Comparison of ENCODE assay signal across 10 mouse cellular contexts in genomic region chr6:122659567-122659966, GRCm38 (mm10). TPM values are rescaled to one million over a fixed set of nuclear protein-coding genes. Genes with fewer than 3 reads are reported as not detected.
DNase-seq lines count a peak whose midpoint lies in the region; ATAC-seq and TF ChIP-seq lines count a peak whose summit lies in the region.
"Had no signal": no experiment of that assay in that cellular context is flagged by ENCODE, and none has a peak within 500 bp of the region (broad histone marks: within the 10 kb centered on the region; RNA-seq: fewer than 3 reads in every experiment).

No protein-coding gene starts in this region.

- no peak for TF ChIP-seq CTCF in forebrain, postnatal 0 days (IDR thresholded peaks at IDR 0.05; ENCODE audit: low read depth)
- no peak for TF ChIP-seq CTCF in lung, adult 2 months (IDR thresholded peaks at IDR 0.05; ENCODE audit: insufficient read depth, low read length)

- H3K27me3 ChIP-seq in forebrain, embryonic 14.5 days (replicated peaks; ENCODE audit: control insufficient read depth, insufficient read depth, low read length), result no peaks in the 10 kb centered on the region
- no peaks in the 10 kb centered on the region; the same call in 1 of the 2 replicates for H3K27me3 ChIP-seq in forebrain, postnatal 0 days (ENCODE audit: insufficient read depth, low read length)
- peaks cover 24% of the 10 kb centered on the region for H3K27me3 ChIP-seq in myocyte (ENCODE audit: control insufficient read depth, insufficient read depth, insufficient read length)
- peaks cover 34% of the 10 kb centered on the region for H3K27me3 ChIP-seq in forebrain, embryonic 12.5 days
- H3K27me3 ChIP-seq: liver, embryonic 15.5 days had no signal

- H3K36me3 ChIP-seq in forebrain, embryonic 14.5 days (ENCODE audit: control insufficient read depth, insufficient read depth, low read length), result no peaks in the 10 kb centered on the region
- H3K36me3 ChIP-seq in forebrain, postnatal 0 days (ENCODE audit: insufficient read depth), result no peaks in the 10 kb centered on the region
- no peaks in the 10 kb centered on the region for H3K36me3 ChIP-seq in myocyte (ENCODE audit: control insufficient read depth, insufficient read depth)
- no peaks in the 10 kb centered on the region for H3K36me3 ChIP-seq in forebrain, embryonic 12.5 days (replicated peaks)
- H3K36me3 ChIP-seq: liver, embryonic 15.5 days had no signal

- no peak overlapping the region for H3K9ac ChIP-seq in forebrain, embryonic 14.5 days (ENCODE audit: low read length)
- no peak overlapping the region for H3K9ac ChIP-seq in forebrain, postnatal 0 days
- no peak overlapping the region for H3K9ac ChIP-seq in forebrain, embryonic 12.5 days
- H3K9ac ChIP-seq: forebrain, embryonic 13.5 days; liver, embryonic 15.5 days had no signal

- no peak for ATAC-seq in forebrain, embryonic 14.5 days
- ATAC-seq in forebrain, postnatal 0 days, result no peak
- ATAC-seq in forebrain, embryonic 12.5 days (ENCODE audit: low FRiP score), result no peak

- no peak overlapping the region for H3K4me2 ChIP-seq in forebrain, embryonic 14.5 days (ENCODE audit: low read length)
- no peak overlapping the region for H3K4me2 ChIP-seq in forebrain, postnatal 0 days (ENCODE audit: low read depth)
- no peak overlapping the region for H3K4me2 ChIP-seq in myocyte (ENCODE audit: low read depth)
- no peak overlapping the region for H3K4me2 ChIP-seq in forebrain, embryonic 12.5 days
- H3K4me2 ChIP-seq: forebrain, embryonic 13.5 days; liver, embryonic 15.5 days had no signal

- H3K9me3 ChIP-seq in forebrain, embryonic 14.5 days (replicated peaks; ENCODE audit: control insufficient read depth, low read length), result no peaks in the 10 kb centered on the region
- no peaks in the 10 kb centered on the region for H3K9me3 ChIP-seq in forebrain, postnatal 0 days (ENCODE audit: low read length)
- no peaks in the 10 kb centered on the region for H3K9me3 ChIP-seq in forebrain, embryonic 12.5 days
- H3K9me3 ChIP-seq: forebrain, embryonic 13.5 days; liver, embryonic 15.5 days had no signal

- TF ChIP-seq POLR2A in lung, adult 2 months (IDR thresholded peaks at IDR 0.05; ENCODE audit: borderline replicate concordance, extremely low read depth, low read depth, low read length), result no peak
- TF ChIP-seq POLR2A in myocyte (IDR thresholded peaks at IDR 0.05; ENCODE audit: insufficient read length, low read depth), result no peak

- H3K27ac ChIP-seq in forebrain, embryonic 14.5 days (ENCODE audit: low read depth, low read length), result no peak overlapping the region
- H3K27ac ChIP-seq in forebrain, postnatal 0 days (ENCODE audit: low read depth, low read length), result no peak overlapping the region
- H3K27ac ChIP-seq in forebrain, embryonic 12.5 days, result no peak overlapping the region
- H3K27ac ChIP-seq: forebrain, embryonic 13.5 days; liver, embryonic 15.5 days had no signal

- H3K79me2 ChIP-seq in myocyte (ENCODE audit: control insufficient read depth, insufficient read depth), result no peaks in the 10 kb centered on the region

- peak; percentile 40 for DNase-seq in forebrain, embryonic 14.5 days (ENCODE audit: low spot score)
- no peak for DNase-seq in forebrain, postnatal 0 days
- DNase-seq in lung, postnatal 10 days, result peak; percentile 28
- DNase-seq in lung, adult 2 months, result no peak
- DNase-seq in embryo, embryonic 11 days, result peak; percentile 80
- DNase-seq in layer of hippocampus, adult 8-10 months (ENCODE audit: low spot score in 2 of 2), result no peak

- H3ac ChIP-seq in myocyte (ENCODE audit: control insufficient read depth, insufficient read length), result no peak overlapping the region

- WGBS in forebrain, embryonic 14.5 days, result 15% methylated on average over 7 of the region's 7 CpGs
- WGBS in forebrain, postnatal 0 days, result 20% methylated on average over 7 of the region's 7 CpGs
- 18% methylated on average over 7 of the region's 7 CpGs for WGBS in lung, adult 2 months
- 16% methylated on average over 7 of the region's 7 CpGs for WGBS in forebrain, embryonic 12.5 days

- no peak overlapping the region for H3K4me3 ChIP-seq in forebrain, embryonic 14.5 days (ENCODE audit: low read depth, low read length)
- no peak overlapping the region for H3K4me3 ChIP-seq in forebrain, postnatal 0 days (ENCODE audit: low read depth, low read length)
- H3K4me3 ChIP-seq in lung, adult 2 months (replicated peaks; ENCODE audit: extremely low read depth, low read depth, low read length), result no peak overlapping the region
- no peak overlapping the region for H3K4me3 ChIP-seq in myocyte
- no peak overlapping the region for H3K4me3 ChIP-seq in forebrain, embryonic 12.5 days (replicated peaks)
- H3K4me3 ChIP-seq: forebrain, embryonic 13.5 days; liver, embryonic 15.5 days had no signal

- H3K4me1 ChIP-seq in forebrain, embryonic 14.5 days (ENCODE audit: control insufficient read depth, insufficient read depth, low read length), result peaks cover 3% of the 10 kb centered on the region; the same call in 1 of the 2 replicates
- H3K4me1 ChIP-seq in forebrain, postnatal 0 days (ENCODE audit: insufficient read depth), result no peaks in the 10 kb centered on the region
- H3K4me1 ChIP-seq in lung, adult 2 months (ENCODE audit: control insufficient read depth, insufficient read depth, low read length), result no peaks in the 10 kb centered on the region
- peaks cover 14% of the 10 kb centered on the region for H3K4me1 ChIP-seq in forebrain, embryonic 12.5 days

TF ChIP-seq in myocyte, 11 proteins besides CTCF, POLR2A, EP300 and RAD21:
- TF ChIP-seq REST (IDR thresholded peaks at IDR 0.05; ENCODE audit: insufficient read depth, insufficient read length) (peak; percentile 86), TCF12 (IDR thresholded peaks at IDR 0.05; ENCODE audit: insufficient read depth, poor library complexity, severe bottlenecking) (no peak), CEBPB (IDR thresholded peaks at IDR 0.05; ENCODE audit: insufficient read depth, poor library complexity, severe bottlenecking) (no peak)

RNA-seq across cellular contexts. Expression of gene Dppa3, which starts 33.4 kb away (rescaled TPM):
- not detected in 2 replicates for polyA plus RNA-seq in forebrain, embryonic 14.5 days (2014; fragmentation: Nextera tagmentation; extraction: Ambion mirVana)
- not detected in 2 replicates for total RNA-seq in forebrain, postnatal 0 days (2014; rRNA removed)
- polyA plus RNA-seq in forebrain, postnatal 0 days (2015; fragmentation: Nextera tagmentation; extraction: Ambion mirVana), result not detected in 2 replicates
- polyA plus RNA-seq in lung, adult 2 months (2012; rRNA removed), result not detected in 2 replicates
- not detected for polyA plus RNA-seq in myocyte (2012; fragmentation: generic; extraction: Trizol)
- not detected for total RNA-seq in layer of hippocampus, adult 8-10 months (2022)
- polyA plus RNA-seq in forebrain, embryonic 12.5 days (2016; fragmentation: Nextera tagmentation; extraction: Ambion mirVana), result not detected in 2 replicates
- polyA plus RNA-seq: forebrain, embryonic 13.5 days; liver, embryonic 15.5 days had no signal

RNA-seq across cellular contexts. Expression of gene Nanog, which starts 47.7 kb away (rescaled TPM):
- polyA plus RNA-seq in forebrain, embryonic 14.5 days (2014; fragmentation: Nextera tagmentation; extraction: Ambion mirVana), result 0.12 and 0.30 TPM in 2 replicates
- total RNA-seq in forebrain, postnatal 0 days (2014; rRNA removed), result not detected in 2 replicates
- 0.07 TPM in 1 of 2 replicates, not detected in the other for polyA plus RNA-seq in forebrain, postnatal 0 days (2015; fragmentation: Nextera tagmentation; extraction: Ambion mirVana)
- polyA plus RNA-seq in lung, adult 2 months (2012; rRNA removed), result 0.09 and 0.28 TPM in 2 replicates
- 0.10 TPM for polyA plus RNA-seq in myocyte (2012; fragmentation: generic; extraction: Trizol)
- total RNA-seq in layer of hippocampus, adult 8-10 months (2022), result under 1 TPM in 1 of 4 experiments, not detected in 3; 0.18 TPM
- polyA plus RNA-seq in forebrain, embryonic 12.5 days (2016; fragmentation: Nextera tagmentation; extraction: Ambion mirVana), result 0.19 and 0.22 TPM in 2 replicates
- polyA plus RNA-seq: liver, embryonic 15.5 days had no signal

RNA-seq across cellular contexts. Expression of gene Gdf3, which starts 49.7 kb away (rescaled TPM):
- polyA plus RNA-seq in forebrain, embryonic 14.5 days (2014; fragmentation: Nextera tagmentation; extraction: Ambion mirVana), result not detected in 2 replicates
- total RNA-seq in forebrain, postnatal 0 days (2014; rRNA removed), result not detected in 2 replicates
- polyA plus RNA-seq in forebrain, postnatal 0 days (2015; fragmentation: Nextera tagmentation; extraction: Ambion mirVana), result not detected in 2 replicates
- polyA plus RNA-seq in lung, adult 2 months (2012; rRNA removed), result not detected in 2 replicates
- not detected for polyA plus RNA-seq in myocyte (2012; fragmentation: generic; extraction: Trizol)
- total RNA-seq in layer of hippocampus, adult 8-10 months (2022), result not detected
- 0.12 TPM in 1 of 2 replicates, not detected in the other for polyA plus RNA-seq in forebrain, embryonic 12.5 days (2016; fragmentation: Nextera tagmentation; extraction: Ambion mirVana)
- polyA plus RNA-seq: forebrain, embryonic 13.5 days had no signal

RNA-seq across cellular contexts. Expression of gene Apobec1, which starts 57.3 kb away (rescaled TPM):
- polyA plus RNA-seq in forebrain, embryonic 14.5 days (2014; fragmentation: Nextera tagmentation; extraction: Ambion mirVana), result 3.7 and 4.3 TPM in 2 replicates
- total RNA-seq in forebrain, postnatal 0 days (2014; rRNA removed), result 1.2 and 2.0 TPM in 2 replicates
- 2.3 and 2.4 TPM in 2 replicates for polyA plus RNA-seq in forebrain, postnatal 0 days (2015; fragmentation: Nextera tagmentation; extraction: Ambion mirVana)
- 13.5 and 23.2 TPM in 2 replicates for polyA plus RNA-seq in lung, adult 2 months (2012; rRNA removed)
- polyA plus RNA-seq in myocyte (2012; fragmentation: generic; extraction: Trizol), result 10.5 TPM
- 10 to 100 TPM in 1 of 4 experiments, 1 to 10 TPM in 3; 2.1 to 11.1 (median 4.4) TPM for total RNA-seq in layer of hippocampus, adult 8-10 months (2022)
- polyA plus RNA-seq in forebrain, embryonic 12.5 days (2016; fragmentation: Nextera tagmentation; extraction: Ambion mirVana), result 1.6 and 1.9 TPM in 2 replicates

Comparison
In these comparisons a context has a peak if more than half of its experiments do, and no peak if none do; other contexts are left out.
1. DNase-seq: peak in forebrain, embryonic 14.5 days (single experiment), lung, postnatal 10 days (single experiment) and embryo, embryonic 11 days (single experiment); none in forebrain, postnatal 0 days (single experiment), lung, adult 2 months (single experiment) and layer of hippocampus, adult 8-10 months (0 of 2).